Mouse (Mus musculus): ENCODE results near the gene Opn5. TPM values are rescaled to one million over a fixed set of nuclear protein-coding genes. Genes with fewer than 3 reads are reported as not detected.

Opn5 gene
- total RNA-seq (2021): not detected
- long read RNA-seq, experiment 1: 0 reads
- long read RNA-seq, experiment 2: 0 reads

DNA sequence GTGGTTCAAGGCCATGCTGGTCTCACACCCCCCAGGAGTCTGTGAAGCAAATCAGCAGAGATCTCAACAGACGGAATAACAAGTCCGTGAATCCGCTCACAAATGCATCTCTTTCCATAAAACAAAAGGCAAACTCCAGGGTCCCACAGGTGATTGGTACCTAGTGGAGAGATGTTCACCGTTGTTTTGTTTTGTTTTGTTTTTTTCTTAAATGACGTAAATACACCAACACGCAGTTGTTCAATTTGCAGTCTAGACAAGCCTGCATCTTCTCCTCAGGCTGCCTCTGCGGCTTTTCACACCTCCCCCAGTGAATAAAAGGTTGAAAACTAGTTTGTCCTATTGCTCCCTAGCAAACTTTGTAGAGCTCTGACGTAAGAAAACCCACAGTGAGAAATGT lies at the start of gene Opn5:
Opn5 (minus strand) TSS at position 101 of the 400 bp plus-strand sequence.
- no peak for DNase-seq (ENCODE audit: low spot score in 2 of 2)

DNA sequence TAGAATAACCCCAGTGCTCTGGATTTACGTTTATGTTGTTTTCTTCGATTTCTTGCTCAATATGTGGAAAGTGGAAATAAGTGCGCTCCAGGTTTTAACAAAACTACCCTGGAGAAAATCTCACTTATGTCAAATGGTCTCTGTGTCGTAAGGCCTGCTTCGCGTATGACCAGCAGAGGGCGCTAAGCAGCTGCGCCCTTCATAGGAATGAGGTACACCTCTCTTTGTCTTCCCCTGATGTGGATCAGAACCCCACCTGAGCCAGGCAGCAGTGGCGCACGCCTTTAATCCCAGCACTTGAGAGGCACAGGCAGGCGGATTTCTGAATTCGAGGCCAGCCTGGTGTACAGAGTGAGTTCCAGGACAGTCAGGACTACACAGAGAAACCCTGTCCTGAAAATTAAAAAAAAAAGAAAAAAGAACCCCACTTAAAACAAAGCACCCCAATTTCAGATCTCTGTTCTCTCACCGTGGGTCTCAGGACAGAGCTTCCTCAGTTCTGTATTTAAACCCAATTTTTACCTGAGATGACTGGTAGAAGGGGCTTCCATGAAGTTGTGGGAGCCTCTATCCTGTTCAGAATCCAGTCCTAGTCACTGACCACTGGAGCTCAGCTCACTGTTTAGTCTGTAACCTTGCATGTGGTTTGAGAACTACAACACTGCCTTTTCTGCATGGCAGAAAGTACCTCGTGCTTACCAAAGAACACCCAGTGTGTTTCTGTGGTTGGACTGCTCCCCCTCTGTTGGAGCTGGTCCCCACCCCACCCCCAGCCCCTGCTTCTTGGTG lies 47.6 kb upstream of the Opn5 start:
- no peak for DNase-seq (ENCODE audit: low spot score in 2 of 2)

DNA sequence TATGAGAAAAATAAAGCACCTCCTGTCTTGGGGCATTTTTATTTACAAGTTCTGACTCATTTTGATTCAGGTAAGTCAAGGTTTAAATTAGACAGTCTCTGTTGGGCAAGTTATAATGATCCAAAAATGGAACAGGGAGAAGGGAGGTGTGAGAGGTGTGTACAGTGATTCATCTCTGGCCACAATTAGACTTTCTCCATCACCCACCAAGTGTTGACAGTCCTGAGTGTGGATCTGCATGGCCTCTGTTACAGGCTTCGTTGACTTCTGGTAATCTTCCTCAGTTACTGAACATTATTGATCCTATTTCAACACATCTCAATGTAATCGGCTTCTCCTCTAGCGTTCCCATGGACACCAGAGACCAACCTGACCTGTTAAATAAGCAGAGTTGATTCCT lies 32.2 kb upstream of the Opn5 start:
- no peak for DNase-seq (ENCODE audit: low spot score in 2 of 2)

DNA sequence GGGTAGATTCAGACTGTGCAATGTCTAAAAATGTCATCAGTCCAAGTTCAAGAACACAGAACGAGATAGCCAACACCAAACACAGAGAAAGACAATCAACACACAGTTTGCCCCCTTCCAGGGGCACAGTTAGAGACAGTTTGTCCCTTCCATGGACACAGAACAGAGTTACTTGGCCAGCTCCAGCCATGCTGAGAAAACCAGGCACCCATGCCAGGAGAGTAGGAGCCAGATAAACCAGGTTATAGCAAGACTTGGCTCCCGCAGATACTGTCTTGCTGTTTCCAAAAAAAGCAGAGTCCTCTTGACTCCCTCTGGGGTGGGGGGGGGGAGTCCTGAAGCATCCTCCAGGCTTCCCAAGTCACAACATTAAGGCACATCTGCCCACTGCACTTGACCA lies 19.0 kb upstream of the Opn5 start:
- DNase-seq (ENCODE audit: low spot score in 2 of 2): no peak

DNA sequence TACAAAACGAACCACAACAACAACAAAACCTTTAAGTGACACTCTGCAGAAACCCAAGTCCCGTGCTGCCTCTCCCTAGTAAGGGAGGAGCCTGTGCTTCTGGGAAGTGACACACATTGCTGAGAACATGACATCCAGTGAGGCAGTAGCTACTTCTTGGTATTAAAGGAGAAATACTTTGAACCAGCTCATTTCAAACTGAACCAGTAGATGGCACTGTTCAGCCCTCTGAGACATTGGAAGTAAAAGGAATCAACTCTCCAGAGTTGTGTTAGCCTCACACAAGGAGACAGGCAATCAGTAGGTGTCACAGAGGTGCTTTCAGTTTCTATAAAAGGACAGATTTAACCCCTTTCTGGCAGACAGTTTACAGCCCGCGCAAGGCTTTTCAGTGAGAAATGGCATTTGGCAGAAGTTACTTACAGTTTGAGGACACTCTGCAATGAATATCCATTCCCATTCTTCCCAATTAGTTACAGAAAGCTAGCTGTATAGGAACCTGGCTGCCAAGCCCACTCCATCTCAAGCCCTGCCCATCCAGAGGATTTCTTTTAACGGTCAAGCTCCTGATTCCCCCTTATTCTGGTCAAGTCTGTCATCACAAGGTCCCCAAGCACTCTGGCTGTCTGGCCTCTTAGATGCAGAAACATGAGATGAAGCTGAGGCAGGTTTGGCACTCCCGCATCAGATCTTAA lies 2.0 kb upstream of the Opn5 start:
- no peak for DNase-seq (ENCODE audit: low spot score in 2 of 2)

DNA sequence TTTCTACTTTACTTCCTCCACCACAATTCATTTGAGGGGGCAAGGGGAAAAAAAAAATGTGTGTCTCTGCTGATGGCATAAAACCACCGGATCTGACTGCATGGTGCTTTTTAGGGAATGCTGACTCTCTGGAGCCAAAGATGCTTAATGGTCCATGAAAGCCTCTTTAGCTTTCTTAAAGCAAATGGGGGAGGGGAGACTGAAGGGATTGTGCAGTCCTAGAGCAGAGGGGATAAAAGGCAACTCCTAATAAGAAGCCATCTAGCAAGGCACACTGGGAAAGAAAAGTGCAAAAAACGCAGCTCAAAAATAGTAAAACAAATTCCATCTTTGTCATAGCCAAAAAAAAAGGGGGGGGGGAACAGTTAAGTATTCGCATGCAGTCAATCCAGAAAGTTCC lies 2.9 kb downstream of the Opn5 start:
- no peak for DNase-seq (ENCODE audit: low spot score in 2 of 2)

DNA sequence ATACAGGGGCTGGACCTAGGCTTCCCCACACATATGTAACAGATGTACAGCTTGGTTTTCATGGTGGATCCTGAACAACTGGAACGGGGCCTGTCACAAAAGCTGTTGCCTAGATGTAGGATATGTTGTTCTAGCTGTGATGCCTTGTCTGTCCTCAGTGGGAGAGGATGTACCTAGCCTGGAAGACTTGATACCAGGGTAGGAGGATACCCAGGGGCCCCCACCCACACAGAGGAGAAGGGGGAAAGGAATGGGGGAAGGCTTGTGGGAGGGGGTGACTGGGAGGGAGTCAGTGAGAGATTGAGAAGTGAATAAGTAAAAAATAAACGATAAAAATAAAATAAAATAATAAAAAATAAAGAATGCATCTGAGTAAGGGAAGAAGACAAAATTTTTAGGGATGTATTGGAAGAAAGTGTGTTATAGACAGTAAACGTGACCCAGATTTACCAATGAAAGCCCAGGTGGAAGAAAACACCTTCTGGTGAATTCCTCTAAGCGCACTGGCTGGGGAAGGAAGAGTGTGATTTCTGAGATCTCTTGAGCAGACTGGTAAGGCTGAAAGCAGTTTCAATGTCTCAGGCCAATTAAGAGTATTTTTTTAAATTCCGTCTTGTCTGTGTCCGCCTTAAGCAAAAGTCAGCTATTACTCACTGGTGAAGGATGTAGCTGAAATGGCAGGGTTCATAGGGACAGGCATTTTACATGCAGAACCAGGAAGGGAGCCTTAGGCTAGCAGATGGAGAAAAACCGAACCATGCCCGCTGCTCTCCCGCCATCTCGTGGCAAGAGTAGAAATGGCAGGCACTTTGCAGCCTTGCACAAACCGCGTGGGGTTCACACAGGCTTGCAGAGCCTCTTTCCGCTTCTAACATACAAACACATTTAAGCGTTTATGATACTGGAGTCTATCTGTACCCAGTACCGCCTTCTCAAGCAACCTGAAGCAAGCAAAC lies 8.1 kb downstream of the Opn5 start:
- DNase-seq (ENCODE audit: low spot score in 2 of 2): peak; percentile 18 to 29

DNA sequence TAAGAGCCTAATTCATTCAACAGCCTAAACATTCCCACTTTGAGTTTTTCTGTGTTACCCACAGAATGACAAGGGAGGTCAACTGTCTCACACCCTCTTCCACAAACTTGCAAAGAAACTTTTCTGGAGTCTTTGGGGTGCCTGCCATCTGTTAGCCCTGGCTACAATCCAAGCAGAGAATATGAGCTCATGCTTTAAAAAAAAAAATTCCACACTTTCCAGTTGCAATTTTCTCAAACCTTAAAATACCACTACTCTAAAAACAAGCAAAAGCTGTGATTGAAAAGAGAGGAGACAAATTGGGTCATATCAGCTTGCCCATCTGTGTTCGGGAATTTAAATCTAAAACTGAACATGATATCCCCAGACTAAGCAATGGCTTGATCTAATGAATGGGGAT lies 24.7 kb downstream of the Opn5 start:
- no peak for DNase-seq (ENCODE audit: low spot score in 2 of 2)

DNA sequence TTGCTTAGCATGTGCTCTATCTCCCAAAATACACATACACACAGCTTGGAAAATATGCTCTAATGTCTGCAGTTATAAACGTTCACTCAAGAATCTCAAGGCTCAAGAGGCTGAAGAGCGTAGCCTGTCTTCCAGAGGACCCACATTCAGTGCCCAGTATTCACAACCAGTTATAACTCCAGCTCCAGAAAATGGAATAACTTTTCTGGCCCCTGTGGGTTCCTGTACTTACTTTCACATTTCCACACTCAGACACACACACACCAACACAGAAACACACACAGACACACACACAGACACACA lies 28.2 kb downstream of the Opn5 start:
- no peak for DNase-seq (ENCODE audit: low spot score in 2 of 2)

DNA sequence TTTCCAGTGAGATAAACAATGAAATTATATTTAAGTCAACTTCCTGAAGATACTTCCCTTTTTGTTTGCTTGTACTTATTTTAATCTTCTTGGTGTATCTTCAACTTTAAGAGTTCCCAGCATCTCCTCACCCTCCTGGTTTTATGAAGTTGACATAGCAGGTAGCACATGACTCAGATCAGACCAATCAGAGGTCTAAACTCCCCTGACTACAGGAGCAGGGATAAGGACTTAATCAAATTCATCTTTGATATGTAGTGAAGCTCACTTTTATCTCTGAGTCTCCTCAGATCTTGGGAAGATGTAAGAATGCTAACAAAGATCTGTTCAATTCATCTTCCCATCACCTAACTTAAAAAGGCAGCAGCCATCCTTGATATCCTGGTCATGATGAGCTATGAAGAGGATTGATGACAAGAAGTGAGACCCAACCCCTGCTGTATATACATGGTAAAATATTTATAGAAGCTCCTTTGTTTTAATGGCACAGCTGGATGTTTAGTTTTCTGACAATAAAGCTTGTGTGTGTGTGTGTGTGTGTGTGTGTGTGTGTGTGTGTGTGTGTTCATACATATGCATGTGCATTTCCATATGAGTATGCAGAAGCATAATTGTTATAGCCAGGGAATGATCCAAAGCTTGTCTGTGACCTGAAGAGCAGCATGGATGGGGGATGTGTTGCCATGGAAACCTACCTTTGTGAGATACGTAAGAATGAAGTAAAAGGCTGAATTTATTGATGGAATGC lies 28.7 kb downstream of the Opn5 start:
- no peak for DNase-seq (ENCODE audit: low spot score in 2 of 2)

DNA sequence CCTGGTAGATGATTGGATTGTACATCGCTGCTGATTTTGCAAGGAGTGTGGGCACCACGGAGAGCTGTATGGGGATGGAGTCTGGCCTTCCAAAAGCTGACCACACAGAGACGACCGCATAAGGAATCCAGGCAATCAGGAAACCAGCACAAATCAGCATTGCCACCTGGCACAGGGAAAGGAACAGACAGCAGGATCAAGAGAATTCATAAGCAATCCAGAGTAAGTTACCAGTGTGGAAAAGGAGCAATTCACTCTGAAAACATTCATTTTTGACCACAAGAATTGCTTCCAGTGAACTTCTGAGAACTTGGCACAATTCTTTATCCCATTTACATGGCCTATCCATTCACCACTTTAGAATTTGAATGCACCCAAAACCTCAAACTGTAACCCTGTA lies 30.6 kb downstream of the Opn5 start:
- no peak for DNase-seq (ENCODE audit: low spot score in 2 of 2)

DNA sequence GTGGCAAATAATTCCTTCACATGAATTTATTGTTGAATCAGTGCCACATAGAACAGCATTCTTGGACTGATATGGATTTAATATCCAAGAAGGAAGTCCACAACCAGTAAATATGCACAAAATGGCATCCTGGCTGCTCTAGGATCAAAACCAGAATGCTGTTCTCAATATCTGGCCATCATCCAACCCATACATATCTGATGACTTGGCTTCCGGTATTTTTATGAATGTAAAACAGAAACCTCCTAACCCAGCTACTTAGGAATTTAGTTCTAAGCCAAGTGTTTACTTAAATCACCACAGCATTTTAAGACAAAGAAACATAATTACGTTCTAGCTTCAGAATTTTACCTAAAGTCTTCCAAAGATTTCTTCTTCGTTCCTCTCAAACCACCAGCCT lies 31.0 kb downstream of the Opn5 start:
- DNase-seq (ENCODE audit: low spot score in 2 of 2): no peak

DNA sequence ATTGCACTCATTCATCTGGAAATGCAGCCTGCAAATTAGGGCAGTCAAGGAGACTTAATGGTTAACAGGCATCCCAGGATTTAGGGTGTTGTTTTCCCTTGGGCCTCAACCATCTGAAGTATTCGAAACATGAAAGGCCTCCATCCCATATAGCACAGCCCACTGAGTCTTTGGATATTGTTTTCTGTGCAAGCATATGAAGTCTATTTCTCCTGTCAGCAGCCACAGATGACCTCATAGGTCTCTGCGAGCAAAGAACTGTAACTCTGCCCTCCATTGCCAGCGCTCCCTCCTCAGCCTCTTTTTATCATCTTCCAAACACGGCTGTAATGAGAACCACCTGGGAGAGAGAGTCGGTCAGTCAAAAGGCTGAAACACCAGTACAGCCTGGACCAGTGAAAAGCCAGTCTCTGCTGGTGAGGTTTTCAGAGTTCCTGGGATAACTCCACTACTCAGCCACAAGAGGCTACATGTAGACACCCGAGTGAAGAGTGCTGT lies 34.5 kb downstream of the Opn5 start:
- no peak for DNase-seq (ENCODE audit: low spot score in 2 of 2)

DNA sequence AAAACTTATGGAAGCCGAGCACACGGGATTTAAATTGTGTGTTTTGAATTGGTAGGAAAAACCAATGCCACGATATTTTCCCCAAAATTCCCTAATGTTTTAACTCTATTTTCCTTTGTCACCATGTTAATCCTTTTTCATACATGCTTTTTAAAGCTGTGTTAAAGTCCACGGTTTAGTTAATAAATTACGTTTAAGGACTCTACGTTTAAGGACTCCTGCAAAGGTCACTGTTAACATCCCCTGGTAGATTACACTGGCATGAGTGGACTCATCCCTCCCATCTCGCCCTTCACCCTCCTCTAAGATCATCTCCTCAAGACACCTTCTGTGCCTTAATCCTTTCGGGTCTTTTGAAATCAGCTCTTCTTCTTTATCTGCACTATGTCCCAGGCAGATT lies 37.4 kb downstream of the Opn5 start:
- DNase-seq (ENCODE audit: low spot score in 2 of 2): no peak

DNA sequence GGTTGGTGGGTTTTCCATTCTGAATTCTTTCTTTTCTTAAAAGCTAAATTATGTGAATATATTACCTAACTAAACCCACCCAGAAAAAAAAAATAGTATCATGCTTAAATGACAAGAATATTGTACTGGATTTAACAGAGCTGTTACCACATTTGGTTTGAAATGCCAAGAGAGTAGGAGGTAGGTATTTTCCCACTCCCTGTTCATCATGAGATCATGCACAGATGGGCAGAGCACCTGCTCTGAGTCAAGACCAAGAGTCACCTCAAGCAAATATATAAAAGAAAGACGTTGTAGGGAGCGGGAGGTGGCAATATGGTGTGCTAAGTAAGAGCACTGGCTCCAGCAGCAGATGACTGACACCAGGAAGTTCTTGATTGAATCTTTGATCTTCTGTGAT lies 61.6 kb downstream of the Opn5 start:
- no peak for DNase-seq (ENCODE audit: low spot score in 2 of 2)

DNA sequence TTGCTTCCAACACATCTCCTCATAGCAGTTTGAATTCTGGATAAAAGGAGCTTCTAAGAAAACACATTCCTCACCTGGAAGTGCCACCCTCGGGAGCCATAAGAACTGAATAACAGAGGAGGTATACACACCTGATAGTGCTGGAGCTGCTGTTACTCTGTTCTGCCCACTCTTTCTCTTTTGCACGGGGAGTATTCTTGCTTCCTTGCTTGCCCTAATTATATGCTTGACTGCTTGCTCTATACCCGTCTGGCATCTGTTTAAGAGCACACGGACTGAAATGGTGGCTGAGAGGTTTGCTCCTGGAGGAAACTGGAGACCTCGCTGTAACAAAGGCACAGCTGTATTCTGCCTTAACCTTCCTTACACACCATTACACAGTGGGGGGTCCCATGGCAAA lies 81.0 kb downstream of the Opn5 start:
- DNase-seq (ENCODE audit: low spot score in 2 of 2): no peak

DNA sequence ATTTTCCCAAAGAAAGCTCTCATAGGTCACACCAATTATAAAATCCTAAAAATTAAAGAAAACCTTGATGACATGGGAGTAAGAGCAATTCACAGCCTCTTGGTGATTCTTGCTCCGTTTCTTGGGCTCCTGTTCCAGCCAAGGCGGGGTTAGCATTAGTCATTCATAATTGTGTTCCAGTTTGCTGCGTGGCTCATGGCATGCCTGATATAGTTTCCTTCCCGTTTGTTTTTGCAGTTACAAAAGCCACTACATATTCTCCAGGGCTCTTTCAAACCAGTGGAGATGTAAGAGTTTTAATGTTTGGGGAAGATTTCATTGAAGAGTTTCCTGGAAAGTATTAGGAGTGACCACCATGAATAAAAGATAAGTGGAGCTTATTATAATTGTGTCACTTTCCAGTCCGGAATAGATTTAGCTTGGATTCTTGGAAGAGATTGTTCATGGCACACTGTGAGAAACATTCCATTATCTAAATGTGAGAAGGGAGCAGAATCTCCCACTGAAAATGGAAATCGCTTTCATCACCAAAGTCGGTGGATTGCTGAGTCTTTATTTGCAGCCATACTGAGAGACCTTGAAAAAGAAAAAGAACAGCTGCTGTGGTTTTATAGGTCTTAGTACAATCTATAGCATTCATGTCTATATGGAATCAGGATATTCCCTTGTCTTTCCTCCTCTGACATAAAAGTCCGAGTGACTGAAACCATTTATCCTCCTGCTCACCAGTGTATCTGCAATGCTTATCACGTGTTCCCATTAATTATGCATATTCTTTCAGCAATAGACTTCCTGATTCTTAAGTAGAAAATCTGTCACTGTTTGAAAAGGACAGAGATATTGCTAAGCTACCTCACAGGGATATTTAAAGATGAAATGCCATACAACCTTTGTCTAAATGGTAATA lies 101.6 kb downstream of the Opn5 start:
- DNase-seq (ENCODE audit: low spot score in 2 of 2): no peak
